Mouse (Mus musculus) CD4-positive, CD25-positive, alpha-beta regulatory T cell, adult 4 months (primary cell): Measurements from ENCODE around the gene Usb1. TPM values are rescaled to one million over a fixed set of nuclear protein-coding genes. Genes with fewer than 3 reads are reported as not detected.
A peak's percentile ranks its signal among the peaks of the same experiment; 100 is the strongest.

Source experiments
- ATAC-seq: one replicate; pipeline ENCODE4 v1.8.0; 2017
- polyA plus RNA-seq, 2 experiments: library from polyadenylated mRNA; unstranded; fragments of 100-300 nt; shearing (Covaris generic); gene quantifications; one replicate each; pipeline ENCODE4 v1.2.1; 2017

The Usb1 gene
- polyA plus RNA-seq, 2 experiments from 2014 or later, result 57.2 to 69.8 TPM

- no peak for ATAC-seq
Measured at GRCm38 (mm10) chr8:95336363-95336762, 4.3 kb downstream of the Usb1 start.

GRCm38 (mm10) chr8:95341721-95342120 lies 9.6 kb downstream of the Usb1 start:
- no peak for ATAC-seq

- no peak for ATAC-seq
Measured at GRCm38 (mm10) chr8:95344668-95345067, 12.6 kb downstream of the Usb1 start.

GRCm38 (mm10) chr8:95346643-95347545 lies 14.8 kb downstream of the Usb1 start:
- peak; percentile 49 for ATAC-seq

GRCm38 (mm10) chr8:95348356-95348755 lies 16.3 kb downstream of the Usb1 start:
- ATAC-seq, result no peak

GRCm38 (mm10) chr8:95348811-95349630 lies 16.9 kb downstream of the Usb1 start:
- peak; percentile 75 for ATAC-seq

GRCm38 (mm10) chr8:95351461-95351860 lies 19.4 kb downstream of the Usb1 start:
- ATAC-seq, result no peak

- ATAC-seq, result no peak
Measured at GRCm38 (mm10) chr8:95352151-95352870, 20.2 kb downstream of the Usb1 start, which contains the start of gene Mmp15. Mmp15 (plus strand) TSS chr8:95352268.

GRCm38 (mm10) chr8:95352871-95353866 lies 21.1 kb downstream of the Usb1 start:
- ATAC-seq, result no peak

GRCm38 (mm10) chr8:95354606-95355005 lies 22.5 kb downstream of the Usb1 start:
- no peak for ATAC-seq

GRCm38 (mm10) chr8:95358550-95359411 lies 26.7 kb downstream of the Usb1 start:
- no peak for ATAC-seq

- ATAC-seq, result no peak
Measured at GRCm38 (mm10) chr8:95360181-95361015, 28.3 kb downstream of the Usb1 start.

GRCm38 (mm10) chr8:95361016-95361341 lies 28.9 kb downstream of the Usb1 start:
- no peak for ATAC-seq

GRCm38 (mm10) chr8:95362272-95362671 lies 30.2 kb downstream of the Usb1 start:
- ATAC-seq, result no peak

GRCm38 (mm10) chr8:95363849-95364248 lies 31.8 kb downstream of the Usb1 start:
- ATAC-seq, result no peak

- peak; percentile 96 for ATAC-seq
Measured at GRCm38 (mm10) chr8:95369581-95370326, 37.7 kb downstream of the Usb1 start.

- ATAC-seq, result no peak
Measured at GRCm38 (mm10) chr8:95373389-95374002, 41.4 kb downstream of the Usb1 start.

- ATAC-seq, result no peak
Measured at GRCm38 (mm10) chr8:95374429-95374828, 42.3 kb downstream of the Usb1 start.
